Mouse (Mus musculus): ENCODE measurements around the gene Cpne5. TPM values are rescaled to one million over a fixed set of nuclear protein-coding genes. Genes with fewer than 3 reads are reported as not detected.
A peak's percentile ranks its signal among the peaks of the same experiment; 100 is the strongest.
"Not testable (repeated sequence)": the region's sequence is repeated elsewhere in the genome, so short reads cannot be mapped to it uniquely, and the experiment has no call there.

Gene Cpne5
- polyA plus RNA-seq, 1 experiment from 2014 or later = 21.0 TPM

- no peaks in the 10 kb centered on the region for H3K9me3 ChIP-seq
- H3K36me3 ChIP-seq = peaks cover 64% of the 10 kb centered on the region
- peak overlapping the region; percentile 96 for H3K27ac ChIP-seq (replicated peaks)
- H3K9ac ChIP-seq = peak overlapping the region; percentile 67
- H3K27me3 ChIP-seq (replicated peaks) = no peaks in the 10 kb centered on the region
- peak overlapping the region; percentile 46 for H3K4me2 ChIP-seq
- no peak for ATAC-seq (ENCODE audit: extremely low read depth, insufficient number of reproducible peaks, low FRiP score, low TSS enrichment)
- 67% methylated on average over 6 of the region's 6 CpGs for WGBS
- H3K4me3 ChIP-seq = peak overlapping the region; percentile 9; the same call in 1 of the 2 replicates
- peaks cover 94% of the 10 kb centered on the region for H3K4me1 ChIP-seq
Observed at GRCm38 (mm10) chr17:29256507-29256906, 18.5 kb upstream of the Cpne5 start.

GRCm38 (mm10) chr17:29254784-29255183 is 16.8 kb upstream of the Cpne5 start:
- not testable (repeated sequence) for H3K4me2 ChIP-seq; H3K27me3 ChIP-seq (replicated peaks); H3K4me3 ChIP-seq; H3K9me3 ChIP-seq; ATAC-seq (ENCODE audit: extremely low read depth, insufficient number of reproducible peaks, low FRiP score, low TSS enrichment)
- Histone ChIP-seq H3K27ac (replicated peaks) (peak overlapping the region; percentile 95), H3K4me1 (peaks cover 99% of the 10 kb centered on the region), H3K9ac (peak overlapping the region; percentile 51; the same call in 1 of the 2 replicates), H3K36me3 (peaks cover 62% of the 10 kb centered on the region)
- 84% methylated on average over 6 of the region's 6 CpGs for WGBS

- H3K4me3 ChIP-seq = no peak overlapping the region
- no peak for ATAC-seq (ENCODE audit: extremely low read depth, insufficient number of reproducible peaks, low FRiP score, low TSS enrichment)
- H3K4me2 ChIP-seq = peak overlapping the region; percentile 33
- H3K9me3 ChIP-seq = no peaks in the 10 kb centered on the region
- peak overlapping the region; percentile 51 for H3K9ac ChIP-seq
- peaks cover 60% of the 10 kb centered on the region for H3K36me3 ChIP-seq
- 41% methylated on average over 9 of the region's 9 CpGs for WGBS
- H3K27me3 ChIP-seq (replicated peaks) = no peaks in the 10 kb centered on the region
- peaks cover 99% of the 10 kb centered on the region for H3K4me1 ChIP-seq
- peak overlapping the region; percentile 95 for H3K27ac ChIP-seq (replicated peaks)
Observed at GRCm38 (mm10) chr17:29253684-29254083, 15.7 kb upstream of the Cpne5 start.

- no peaks in the 10 kb centered on the region for H3K9me3 ChIP-seq
- H3K4me2 ChIP-seq = no peak overlapping the region; the same call in 1 of the 2 replicates
- ATAC-seq (ENCODE audit: extremely low read depth, insufficient number of reproducible peaks, low FRiP score, low TSS enrichment) = no peak
- H3K4me3 ChIP-seq = no peak overlapping the region
- H3K27me3 ChIP-seq (replicated peaks) = no peaks in the 10 kb centered on the region
- 55% methylated on average over 2 of the region's 2 CpGs for WGBS
- H3K27ac ChIP-seq (replicated peaks) = peak overlapping the region; percentile 95
- peaks cover 99% of the 10 kb centered on the region for H3K4me1 ChIP-seq
- H3K36me3 ChIP-seq = peaks cover 55% of the 10 kb centered on the region
- H3K9ac ChIP-seq = 0 out of 2 replicates have a peak overlapping the region, but pooled peaks have one; percentile 5
Observed at GRCm38 (mm10) chr17:29253236-29253635, 15.3 kb upstream of the Cpne5 start.

GRCm38 (mm10) chr17:29251608-29252390 is 13.8 kb upstream of the Cpne5 start:
- Histone ChIP-seq H3K4me1 (peaks cover 99% of the 10 kb centered on the region), H3K4me2 (peak overlapping the region; percentile 30), H3K4me3 (no peak overlapping the region), H3K27me3 (replicated peaks) (no peaks in the 10 kb centered on the region), H3K36me3 (peaks cover 47% of the 10 kb centered on the region), H3K27ac (replicated peaks) (peak overlapping the region; percentile 95), H3K9me3 (no peaks in the 10 kb centered on the region), H3K9ac (peak overlapping the region; percentile 61; the same call in 1 of the 2 replicates)
- WGBS = 44% methylated on average over 15 of the region's 15 CpGs
- no peak for ATAC-seq (ENCODE audit: extremely low read depth, insufficient number of reproducible peaks, low FRiP score, low TSS enrichment)

- not testable (repeated sequence) for H3K27me3 ChIP-seq (replicated peaks); ATAC-seq (ENCODE audit: extremely low read depth, insufficient number of reproducible peaks, low FRiP score, low TSS enrichment); H3K9me3 ChIP-seq; H3K9ac ChIP-seq; H3K4me2 ChIP-seq; H3K4me3 ChIP-seq
- Histone ChIP-seq H3K36me3 (peaks cover 46% of the 10 kb centered on the region), H3K4me1 (peaks cover 98% of the 10 kb centered on the region), H3K27ac (replicated peaks) (peak overlapping the region; percentile 95)
- WGBS = 58% methylated on average over 14 of the region's 14 CpGs
Observed at GRCm38 (mm10) chr17:29251006-29251405, 13.0 kb upstream of the Cpne5 start.

- ATAC-seq (ENCODE audit: extremely low read depth, insufficient number of reproducible peaks, low FRiP score, low TSS enrichment) = no peak
- no peaks in the 10 kb centered on the region; the same call in 1 of the 2 replicates for H3K27me3 ChIP-seq (replicated peaks)
- H3K4me2 ChIP-seq = no peak overlapping the region
- no peaks in the 10 kb centered on the region for H3K9me3 ChIP-seq
- H3K9ac ChIP-seq = peak overlapping the region; percentile 68
- peaks cover 98% of the 10 kb centered on the region for H3K4me1 ChIP-seq
- peak overlapping the region; percentile 95 for H3K27ac ChIP-seq (replicated peaks)
- no peak overlapping the region for H3K4me3 ChIP-seq
- 47% methylated on average over 9 of the region's 9 CpGs for WGBS
- peaks cover 33% of the 10 kb centered on the region for H3K36me3 ChIP-seq
Observed at GRCm38 (mm10) chr17:29249512-29249911, 11.5 kb upstream of the Cpne5 start.

- Histone ChIP-seq H3K27ac (replicated peaks) (peak overlapping the region; percentile 95), H3K9me3 (no peaks in the 10 kb centered on the region), H3K27me3 (replicated peaks) (peaks cover 10% of the 10 kb centered on the region), H3K4me2 (0 out of 2 replicates have a peak overlapping the region, but pooled peaks have one; percentile 4), H3K4me3 (no peak overlapping the region), H3K9ac (peak overlapping the region; percentile 69), H3K36me3 (peaks cover 25% of the 10 kb centered on the region), H3K4me1 (peaks cover 82% of the 10 kb centered on the region)
- WGBS = 45% methylated on average over 13 of the region's 13 CpGs
- no peak for ATAC-seq (ENCODE audit: extremely low read depth, insufficient number of reproducible peaks, low FRiP score, low TSS enrichment)
Observed at GRCm38 (mm10) chr17:29247881-29248280, 9.9 kb upstream of the Cpne5 start.

GRCm38 (mm10) chr17:29246602-29247001 is 8.6 kb upstream of the Cpne5 start:
- Histone ChIP-seq H3K4me2 (no peak overlapping the region), H3K36me3 (peaks cover 23% of the 10 kb centered on the region), H3K27ac (replicated peaks) (no peak overlapping the region), H3K4me3 (no peak overlapping the region), H3K4me1 (peaks cover 74% of the 10 kb centered on the region), H3K9ac (0 out of 2 replicates have a peak overlapping the region, but pooled peaks have one; percentile 45), H3K9me3 (no peaks in the 10 kb centered on the region), H3K27me3 (replicated peaks) (peaks cover 15% of the 10 kb centered on the region)
- 20% methylated on average over 5 of the region's 5 CpGs for WGBS
- ATAC-seq (ENCODE audit: extremely low read depth, insufficient number of reproducible peaks, low FRiP score, low TSS enrichment) = no peak

GRCm38 (mm10) chr17:29245725-29246124 is 7.8 kb upstream of the Cpne5 start:
- no peak for ATAC-seq (ENCODE audit: extremely low read depth, insufficient number of reproducible peaks, low FRiP score, low TSS enrichment)
- H3K36me3 ChIP-seq = peaks cover 15% of the 10 kb centered on the region
- H3K27ac ChIP-seq (replicated peaks) = no peak overlapping the region
- no peaks in the 10 kb centered on the region for H3K9me3 ChIP-seq
- 52% methylated on average over 7 of the region's 7 CpGs for WGBS
- no peak overlapping the region for H3K4me3 ChIP-seq
- peaks cover 69% of the 10 kb centered on the region for H3K4me1 ChIP-seq
- H3K27me3 ChIP-seq (replicated peaks) = peaks cover 15% of the 10 kb centered on the region
- no peak overlapping the region for H3K9ac ChIP-seq
- no peak overlapping the region for H3K4me2 ChIP-seq

GRCm38 (mm10) chr17:29244912-29245311 is 6.9 kb upstream of the Cpne5 start:
- no peak overlapping the region for H3K9ac ChIP-seq
- WGBS = 45% methylated on average over 12 of the region's 12 CpGs
- peaks cover 23% of the 10 kb centered on the region for H3K27me3 ChIP-seq (replicated peaks)
- peaks cover 8% of the 10 kb centered on the region for H3K36me3 ChIP-seq
- H3K4me2 ChIP-seq = no peak overlapping the region
- H3K9me3 ChIP-seq = no peaks in the 10 kb centered on the region
- no peak for ATAC-seq (ENCODE audit: extremely low read depth, insufficient number of reproducible peaks, low FRiP score, low TSS enrichment)
- H3K27ac ChIP-seq (replicated peaks) = no peak overlapping the region
- H3K4me3 ChIP-seq = no peak overlapping the region
- peaks cover 61% of the 10 kb centered on the region for H3K4me1 ChIP-seq

All from heart, embryonic 13.5 days (tissue).